Mouse (Mus musculus) hindbrain, embryonic 15.5 days (tissue): ENCODE results near the gene Cux2. TPM values are rescaled to one million over a fixed set of nuclear protein-coding genes. Genes with fewer than 3 reads are reported as not detected.

Source experiments
- ATAC-seq: fragments of 200-750 bp; cut with Nextera tagmentation; 2 replicates; pipeline ENCODE4 v1.8.0; 2017; ENCODE audit warnings: low read depth, moderate number of reproducible peaks, moderate TSS enrichment; ENCODE audit not compliant: low FRiP score
- H3K27ac ChIP-seq: fragments of 300-500 bp; sonication (generic); replicated peaks from 2 replicates; pipeline ENCODE4 v1.5.1; 2015; ENCODE audit warnings: mild to moderate bottlenecking, inconsistent platforms
- H3K27me3 ChIP-seq: fragments of 300-500 bp; sonication (generic); 2 replicates; pipeline ENCODE4 v1.6.1; 2015; ENCODE audit warnings: control low read depth, inconsistent platforms
- H3K36me3 ChIP-seq: fragments of 300-500 bp; sonication (generic); 2 replicates; pipeline ENCODE4 v1.6.1; 2015; ENCODE audit warnings: control low read depth, inconsistent platforms
- H3K4me1 ChIP-seq: fragments of 300-500 bp; sonication (generic); replicated peaks from 2 replicates; pipeline ENCODE4 v1.6.1; 2015; ENCODE audit warnings: control low read depth, inconsistent platforms
- H3K4me2 ChIP-seq: fragments of 300-500 bp; sonication (generic); 2 replicates; pipeline ENCODE4 v1.6.1; 2015; ENCODE audit warnings: moderate library complexity, mild to moderate bottlenecking, inconsistent platforms
- H3K4me3 ChIP-seq: fragments of 300-500 bp; sonication (generic); 2 replicates; pipeline ENCODE4 v1.5.1; 2015; ENCODE audit warnings: mild to moderate bottlenecking, inconsistent platforms
- H3K9ac ChIP-seq: fragments of 300-500 bp; sonication (generic); 2 replicates; pipeline ENCODE4 v1.6.1; 2015; ENCODE audit warnings: inconsistent platforms
- H3K9me3 ChIP-seq: fragments of 300-500 bp; sonication (generic); 2 replicates; pipeline ENCODE4 v1.6.1; 2016; ENCODE audit warnings: control low read depth, inconsistent platforms
- WGBS: fragments of 180-500 bp; shearing (Covaris S2); methylation state at CpG from one replicate; pipeline ENCODE4 v1.1.7; 2015; 5-methylcytosine and 5-hydroxymethylcytosine counted together
- polyA plus RNA-seq: library from polyadenylated mRNA; unstranded; fragments of >200 nt; fragmentation: Nextera tagmentation; extraction: Ambion mirVana; gene quantifications from 2 replicates; pipeline ENCODE4 v1.2.1, GENCODE M21; 2015

Gene Cux2
- polyA plus RNA-seq, 1 experiment from 2014 or later = 23.3 TPM

- H3K36me3 ChIP-seq = no peaks in the 10 kb centered on the region
- no peak overlapping the region for H3K4me3 ChIP-seq
- peak overlapping the region; percentile 72; the same call in 1 of the 2 replicates for H3K27ac ChIP-seq
- no peaks in the 10 kb centered on the region for H3K9me3 ChIP-seq
- H3K27me3 ChIP-seq = no peaks in the 10 kb centered on the region
- WGBS = 24% methylated on average over 23 of the region's 23 CpGs
- no peak overlapping the region for H3K4me2 ChIP-seq
- peaks cover 20% of the 10 kb centered on the region for H3K4me1 ChIP-seq
- ATAC-seq = no peak
- H3K9ac ChIP-seq = no peak overlapping the region
These were observed 146.8 kb downstream of the Cux2 start for GRCm38 (mm10) chr5:121902809-121903745.

GRCm38 (mm10) chr5:121895117-121895756, 154.7 kb downstream of the Cux2 start:
- no peaks in the 10 kb centered on the region for H3K27me3 ChIP-seq
- H3K4me2 ChIP-seq = peak overlapping the region; percentile 9; the same call in 1 of the 2 replicates
- no peaks in the 10 kb centered on the region for H3K36me3 ChIP-seq
- no peak overlapping the region for H3K4me3 ChIP-seq
- peaks cover 15% of the 10 kb centered on the region for H3K4me1 ChIP-seq
- no peaks in the 10 kb centered on the region for H3K9me3 ChIP-seq
- no peak overlapping the region for H3K9ac ChIP-seq
- H3K27ac ChIP-seq = peak overlapping the region; percentile 48; the same call in 1 of the 2 replicates
- ATAC-seq = no peak
- WGBS = 27% methylated on average over 24 of the region's 24 CpGs

DNA sequence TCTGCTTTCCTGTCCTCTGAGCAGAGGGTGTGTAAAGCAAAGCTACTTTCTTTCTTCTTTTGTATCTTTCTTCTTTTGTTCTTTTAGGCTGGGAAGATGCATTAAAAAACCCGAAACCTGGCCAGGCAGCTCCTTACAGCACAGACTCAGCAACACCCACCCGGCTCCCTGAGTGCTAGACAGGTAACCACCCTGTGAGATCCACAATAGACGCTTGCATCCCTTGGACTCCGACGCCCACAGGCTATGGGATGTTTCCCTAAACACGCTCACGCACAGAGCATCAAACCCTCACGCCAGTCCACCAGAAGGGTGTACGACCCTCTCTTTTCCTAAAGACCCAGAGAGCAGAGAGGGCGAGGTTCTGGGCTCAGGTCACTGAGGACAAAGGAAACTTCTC, 155.3 kb downstream of the Cux2 start:
- Histone ChIP-seq H3K9ac (no peak overlapping the region), H3K4me1 (peaks cover 19% of the 10 kb centered on the region), H3K4me2 (no peak overlapping the region), H3K36me3 (no peaks in the 10 kb centered on the region), H3K9me3 (no peaks in the 10 kb centered on the region), H3K4me3 (no peak overlapping the region), H3K27ac (no peak overlapping the region), H3K27me3 (no peaks in the 10 kb centered on the region)
- 49% methylated on average over 10 of the region's 10 CpGs for WGBS
- ATAC-seq = no peak

- Histone ChIP-seq H3K4me2 (no peak overlapping the region), H3K36me3 (no peaks in the 10 kb centered on the region), H3K27me3 (no peaks in the 10 kb centered on the region), H3K9me3 (no peaks in the 10 kb centered on the region), H3K9ac (no peak overlapping the region), H3K4me3 (no peak overlapping the region), H3K27ac (no peak overlapping the region), H3K4me1 (peaks cover 26% of the 10 kb centered on the region)
- 36% methylated on average over 3 of the region's 3 CpGs for WGBS
- ATAC-seq = no peak
These were observed 156.3 kb downstream of the Cux2 start for GRCm38 (mm10) chr5:121893581-121893980.

GRCm38 (mm10) chr5:121892281-121892680, 157.6 kb downstream of the Cux2 start:
- Histone ChIP-seq H3K9me3 (no peaks in the 10 kb centered on the region), H3K4me1 (peaks cover 26% of the 10 kb centered on the region), H3K4me2 (no peak overlapping the region), H3K36me3 (no peaks in the 10 kb centered on the region), H3K4me3 (no peak overlapping the region), H3K27ac (no peak overlapping the region), H3K9ac (no peak overlapping the region), H3K27me3 (no peaks in the 10 kb centered on the region)
- WGBS = 79% methylated on average over 14 of the region's 14 CpGs
- no peak for ATAC-seq

- peaks cover 23% of the 10 kb centered on the region for H3K4me1 ChIP-seq
- H3K4me3 ChIP-seq = no peak overlapping the region
- H3K9me3 ChIP-seq = no peaks in the 10 kb centered on the region
- 96% methylated on average over 7 of the region's 7 CpGs for WGBS
- H3K4me2 ChIP-seq = no peak overlapping the region
- no peaks in the 10 kb centered on the region for H3K36me3 ChIP-seq
- no peak overlapping the region for H3K27ac ChIP-seq
- H3K27me3 ChIP-seq = no peaks in the 10 kb centered on the region
- no peak for ATAC-seq
- H3K9ac ChIP-seq = no peak overlapping the region
These were observed 159.0 kb downstream of the Cux2 start for GRCm38 (mm10) chr5:121890925-121891324.

DNA sequence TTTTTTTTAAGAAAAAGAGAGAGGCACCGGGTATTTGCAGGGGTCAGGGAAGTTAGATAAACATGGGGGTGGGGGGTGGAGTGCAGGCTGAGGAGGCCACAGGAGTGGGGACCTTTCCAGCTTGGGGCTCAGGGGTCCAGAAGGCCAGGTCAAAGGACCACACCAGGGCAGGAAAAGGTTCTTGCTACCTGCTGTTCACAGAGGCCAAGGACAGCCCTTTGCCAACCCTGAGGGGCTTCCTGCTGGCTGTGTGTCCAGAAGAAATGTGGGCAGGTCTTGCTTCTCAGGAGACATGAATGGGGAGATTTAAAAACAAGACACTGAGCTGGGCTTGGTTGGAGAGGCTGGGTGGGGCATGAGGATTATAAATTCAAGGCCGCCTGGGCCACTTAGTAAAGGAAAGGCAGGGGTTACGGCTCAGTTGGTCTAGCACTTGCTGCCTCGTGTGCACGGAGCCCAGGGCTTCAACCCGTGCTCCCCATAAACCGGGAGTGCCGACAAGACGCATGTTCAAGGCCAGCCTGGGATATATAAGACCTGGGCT, 160.0 kb downstream of the Cux2 start:
- WGBS = 43% methylated on average over 9 of the region's 9 CpGs
- Histone ChIP-seq H3K9ac (no peak overlapping the region), H3K9me3 (no peaks in the 10 kb centered on the region), H3K4me3 (no peak overlapping the region), H3K4me2 (no peak overlapping the region), H3K36me3 (no peaks in the 10 kb centered on the region), H3K27ac (0 out of 2 replicates have a peak overlapping the region, but pooled peaks have one; percentile 26), H3K4me1 (peaks cover 12% of the 10 kb centered on the region), H3K27me3 (no peaks in the 10 kb centered on the region)
- ATAC-seq = no peak

- peaks cover 10% of the 10 kb centered on the region for H3K4me1 ChIP-seq
- 0 out of 2 replicates have a peak, but pooled peaks have one; percentile 17 for ATAC-seq
- no peaks in the 10 kb centered on the region for H3K9me3 ChIP-seq
- no peak overlapping the region for H3K9ac ChIP-seq
- no peak overlapping the region for H3K4me2 ChIP-seq
- H3K27me3 ChIP-seq = no peaks in the 10 kb centered on the region
- WGBS = 27% methylated on average over 13 of the region's 13 CpGs
- H3K27ac ChIP-seq = peak overlapping the region; percentile 60
- no peak overlapping the region for H3K4me3 ChIP-seq
- no peaks in the 10 kb centered on the region for H3K36me3 ChIP-seq
These were observed 160.5 kb downstream of the Cux2 start for GRCm38 (mm10) chr5:121889375-121889774.

DNA sequence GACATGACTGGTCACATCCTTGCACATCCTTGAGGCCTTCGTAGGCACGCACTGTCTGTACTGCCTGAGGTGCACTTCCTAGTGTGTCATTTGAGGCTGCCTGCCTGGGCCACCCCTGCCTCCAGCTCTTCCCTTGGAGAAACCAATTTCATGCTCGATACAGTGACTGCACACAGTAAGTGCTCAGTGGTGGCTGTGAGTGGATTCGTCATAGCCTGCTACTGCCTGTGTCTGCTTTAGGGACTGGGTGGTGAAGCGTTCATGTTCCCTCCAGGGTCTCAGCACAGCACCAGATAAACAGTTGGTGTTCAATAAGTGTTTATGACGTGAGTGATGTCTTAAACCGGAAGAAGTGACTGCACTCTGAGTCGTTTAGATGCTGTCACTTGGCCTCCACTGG, 166.5 kb downstream of the Cux2 start:
- H3K27me3 ChIP-seq = no peaks in the 10 kb centered on the region
- no peak overlapping the region for H3K9ac ChIP-seq
- no peak overlapping the region for H3K27ac ChIP-seq
- no peak for ATAC-seq
- no peaks in the 10 kb centered on the region for H3K4me1 ChIP-seq
- H3K9me3 ChIP-seq = no peaks in the 10 kb centered on the region
- H3K36me3 ChIP-seq = peaks cover 4% of the 10 kb centered on the region; the same call in 1 of the 2 replicates
- no peak overlapping the region for H3K4me3 ChIP-seq
- WGBS = 57% methylated on average over 8 of the region's 8 CpGs
- no peak overlapping the region for H3K4me2 ChIP-seq

DNA sequence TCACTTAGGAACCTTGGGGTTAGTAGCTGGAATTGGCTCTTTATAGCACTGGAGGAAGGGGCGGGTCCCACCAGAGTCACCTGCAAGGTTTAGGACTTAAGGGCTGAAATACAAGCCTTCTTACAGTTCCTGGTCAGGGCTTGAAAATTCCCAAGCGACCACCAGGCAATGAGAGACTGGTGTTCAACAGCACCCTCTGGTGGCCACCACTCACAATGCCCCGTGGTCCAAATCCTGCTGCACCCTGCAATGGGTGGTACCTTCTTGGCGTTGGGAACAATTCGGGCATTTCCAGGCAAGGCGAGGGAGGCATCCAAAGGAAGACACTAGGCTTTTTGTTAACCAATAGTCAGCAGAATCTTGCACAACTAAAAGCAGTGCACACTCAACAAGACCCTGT, 170.7 kb downstream of the Cux2 start:
- no peaks in the 10 kb centered on the region for H3K9me3 ChIP-seq
- H3K4me1 ChIP-seq = no peaks in the 10 kb centered on the region
- no peak overlapping the region for H3K9ac ChIP-seq
- no peak for ATAC-seq
- WGBS = 67% methylated on average over 6 of the region's 6 CpGs
- no peaks in the 10 kb centered on the region for H3K27me3 ChIP-seq
- no peak overlapping the region for H3K27ac ChIP-seq
- peaks cover 6% of the 10 kb centered on the region; the same call in 1 of the 2 replicates for H3K36me3 ChIP-seq
- no peak overlapping the region for H3K4me2 ChIP-seq
- no peak overlapping the region for H3K4me3 ChIP-seq

DNA sequence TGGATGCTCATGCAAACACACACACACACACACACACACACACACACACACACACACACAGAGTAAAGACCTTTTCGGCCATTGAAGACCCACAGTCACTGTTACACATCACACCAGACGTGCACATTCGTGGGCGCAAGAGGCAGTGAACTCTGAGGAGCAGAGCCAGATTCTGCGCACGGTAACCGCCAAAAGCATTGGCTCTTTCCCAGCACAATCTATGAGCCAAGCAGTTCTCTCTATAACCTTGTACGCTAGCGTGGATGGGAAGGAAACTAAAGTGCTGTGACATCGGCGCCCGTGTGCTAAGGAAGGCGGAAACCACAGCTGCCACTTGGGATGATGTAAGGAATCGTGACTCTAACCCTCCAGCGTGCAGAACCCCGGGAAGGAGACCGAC, 171.2 kb downstream of the Cux2 start:
- WGBS = 72% methylated on average over 17 of the region's 17 CpGs
- no peak overlapping the region for H3K4me3 ChIP-seq
- ATAC-seq = no peak

DNA sequence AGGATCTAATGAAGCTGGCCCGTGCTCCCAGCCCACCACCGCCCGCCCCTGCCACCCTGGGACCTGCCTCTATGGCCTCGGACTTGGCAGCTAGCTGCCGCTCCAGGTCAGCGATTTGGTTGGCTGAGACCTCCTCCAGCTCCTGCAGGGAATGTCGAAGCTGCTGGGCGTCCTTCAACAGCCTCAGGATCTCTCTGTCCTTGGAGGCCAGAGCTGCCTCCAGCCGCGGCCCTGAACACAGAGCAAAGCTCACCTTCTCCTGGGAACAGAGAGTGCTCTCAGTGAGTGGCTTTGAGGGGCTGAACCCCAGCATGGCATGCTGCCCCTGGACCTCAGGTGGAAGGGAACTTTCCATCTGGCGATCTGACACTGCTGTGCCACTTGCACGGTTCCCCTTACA, 173.0 kb downstream of the Cux2 start:
- no peak overlapping the region for H3K9ac ChIP-seq
- no peaks in the 10 kb centered on the region for H3K9me3 ChIP-seq
- no peak overlapping the region for H3K4me2 ChIP-seq
- H3K36me3 ChIP-seq = peaks cover 6% of the 10 kb centered on the region; the same call in 1 of the 2 replicates
- WGBS = 82% methylated on average over 12 of the region's 12 CpGs
- no peak overlapping the region for H3K27ac ChIP-seq
- H3K4me1 ChIP-seq = no peaks in the 10 kb centered on the region
- no peaks in the 10 kb centered on the region for H3K27me3 ChIP-seq
- H3K4me3 ChIP-seq = no peak overlapping the region
- no peak for ATAC-seq

More for the DNA sequence above, 171.2 kb downstream of the Cux2 start:
- H3K27ac ChIP-seq = no peak overlapping the region
- no peak overlapping the region for H3K4me2 ChIP-seq
- H3K36me3 ChIP-seq = peaks cover 6% of the 10 kb centered on the region; the same call in 1 of the 2 replicates
- H3K9ac ChIP-seq = no peak overlapping the region
- no peaks in the 10 kb centered on the region for H3K27me3 ChIP-seq
- H3K9me3 ChIP-seq = no peaks in the 10 kb centered on the region
- H3K4me1 ChIP-seq = no peaks in the 10 kb centered on the region
